Mouse (Mus musculus) left cerebral cortex, adult 8-10 months (tissue): ENCODE measurements at regions not wholly inside any gene's neighbourhood (a gene's known extent, or its start where the extent isn't known, plus 50 kb on each side); places are given as distances from the start of the nearest gene placed in this dataset.

Experiments used
- DNase-seq, 2 experiments: peaks; one replicate each; pipeline ENCODE4 v3.0.0; 2022; ENCODE audit warnings: low spot score in 2 of 2

DNA sequence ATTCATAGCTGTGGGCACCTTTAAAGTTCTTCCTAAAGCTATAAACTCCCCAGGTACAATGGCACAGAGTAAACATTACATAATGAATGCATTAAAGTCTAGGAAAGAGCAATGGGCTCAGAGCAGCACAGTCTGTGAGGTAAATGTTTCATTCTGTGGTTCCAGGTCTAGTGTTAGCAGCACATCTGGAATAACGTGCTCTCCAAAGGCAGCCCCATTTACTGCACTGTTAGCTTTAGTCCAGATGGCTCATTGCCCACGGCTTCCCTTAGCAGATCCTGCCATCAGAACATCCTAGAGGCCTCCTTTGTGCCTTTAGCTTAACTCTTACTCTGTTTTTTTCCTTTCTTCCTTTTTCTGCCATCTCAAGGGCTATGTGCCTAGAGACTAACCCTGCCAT lies 87.7 kb upstream of the Tspan7 start:
- DNase-seq, result no peak

GRCm38 (mm10) chrX:10411238-10411637 lies 73.7 kb upstream of the Tspan7 start:
- DNase-seq, result peak in 1 of 2 experiments; percentile 10

- DNase-seq, result no peak
These were observed 62.5 kb upstream of the Tspan7 start for GRCm38 (mm10) chrX:10422440-10422839.
